Mouse (Mus musculus): ENCODE data around the gene Pip4k2a. TPM values are rescaled to one million over a fixed set of nuclear protein-coding genes. Genes with fewer than 3 reads are reported as not detected.

Pip4k2a gene
- polyA plus RNA-seq, 1 experiment: 21.8 TPM

- no peak for DNase-seq (ENCODE audit: low read depth in 1 of 2, low spot score in 2 of 2)
- H3K27me3 ChIP-seq (ENCODE audit: control insufficient read depth, insufficient read depth, low read length): no peaks in the 10 kb centered on the region
These were observed 82.4 kb downstream of the Pip4k2a start for GRCm38 (mm10) chr2:18915372-18916041.

GRCm38 (mm10) chr2:18914750-18915149, 83.2 kb downstream of the Pip4k2a start:
- TF ChIP-seq CTCF (IDR thresholded peaks at IDR 0.05; ENCODE audit: extremely low read depth, insufficient read depth, insufficient read length, insufficient replicate concordance) (no peak), POLR2A (IDR thresholded peaks at IDR 0.05; ENCODE audit: low read depth, low read length) (no peak)
- 36% methylated on average over 2 of the region's 2 CpGs for WGBS
- H3K4me1 ChIP-seq (ENCODE audit: control insufficient read depth, insufficient read depth, insufficient read length): peaks cover 16% of the 10 kb centered on the region
- H3K27ac ChIP-seq (ENCODE audit: insufficient read depth, low read length): no peak overlapping the region
- no peaks in the 10 kb centered on the region for H3K27me3 ChIP-seq (ENCODE audit: control insufficient read depth, insufficient read depth, low read length)
- H3K36me3 ChIP-seq (ENCODE audit: control insufficient read depth, insufficient read depth, low read length): no peaks in the 10 kb centered on the region
- H3K4me3 ChIP-seq (ENCODE audit: extremely low read depth, insufficient read depth, insufficient read length): no peak overlapping the region
- DNase-seq (ENCODE audit: low read depth in 1 of 2, low spot score in 2 of 2): no peak

More at GRCm38 (mm10) chr2:18915372-18916041, 82.4 kb downstream of the Pip4k2a start:
- no peaks in the 10 kb centered on the region for H3K36me3 ChIP-seq (ENCODE audit: control insufficient read depth, insufficient read depth, low read length)
- peaks cover 20% of the 10 kb centered on the region for H3K4me1 ChIP-seq (ENCODE audit: control insufficient read depth, insufficient read depth, insufficient read length)
- no peak overlapping the region for H3K4me3 ChIP-seq (ENCODE audit: extremely low read depth, insufficient read depth, insufficient read length)
- no peak overlapping the region for H3K27ac ChIP-seq (ENCODE audit: insufficient read depth, low read length)
- TF ChIP-seq POLR2A (IDR thresholded peaks at IDR 0.05; ENCODE audit: low read depth, low read length) (no peak), CTCF (IDR thresholded peaks at IDR 0.05; ENCODE audit: extremely low read depth, insufficient read depth, insufficient read length, insufficient replicate concordance) (no peak)
- 86% methylated on average over 9 of the region's 9 CpGs for whole genome bisulfite sequencing

- H3K4me3 ChIP-seq (ENCODE audit: extremely low read depth, insufficient read depth, insufficient read length): no peak overlapping the region
- no peaks in the 10 kb centered on the region for H3K27me3 ChIP-seq (ENCODE audit: control insufficient read depth, insufficient read depth, low read length)
- no peak for DNase-seq (ENCODE audit: low read depth in 1 of 2, low spot score in 2 of 2)
- H3K27ac ChIP-seq (ENCODE audit: insufficient read depth, low read length): no peak overlapping the region
- H3K36me3 ChIP-seq (ENCODE audit: control insufficient read depth, insufficient read depth, low read length): no peaks in the 10 kb centered on the region
- peaks cover 16% of the 10 kb centered on the region for H3K4me1 ChIP-seq (ENCODE audit: control insufficient read depth, insufficient read depth, insufficient read length)
- 92% methylated on average over 3 of the region's 3 CpGs for whole genome bisulfite sequencing
- TF ChIP-seq POLR2A (IDR thresholded peaks at IDR 0.05; ENCODE audit: low read depth, low read length): no peak
- TF ChIP-seq CTCF (IDR thresholded peaks at IDR 0.05; ENCODE audit: extremely low read depth, insufficient read depth, insufficient read length, insufficient replicate concordance): no peak
These were observed 84.3 kb downstream of the Pip4k2a start for GRCm38 (mm10) chr2:18913642-18914041.

GRCm38 (mm10) chr2:18911251-18911934, 86.5 kb downstream of the Pip4k2a start:
- 74% methylated on average over 6 of the region's 6 CpGs for WGBS
- no peak for TF ChIP-seq CTCF (IDR thresholded peaks at IDR 0.05; ENCODE audit: extremely low read depth, insufficient read depth, insufficient read length, insufficient replicate concordance)
- TF ChIP-seq POLR2A (IDR thresholded peaks at IDR 0.05; ENCODE audit: low read depth, low read length): no peak
- H3K4me1 ChIP-seq (ENCODE audit: control insufficient read depth, insufficient read depth, insufficient read length): peaks cover 10% of the 10 kb centered on the region
- no peaks in the 10 kb centered on the region for H3K27me3 ChIP-seq (ENCODE audit: control insufficient read depth, insufficient read depth, low read length)
- H3K4me3 ChIP-seq (ENCODE audit: extremely low read depth, insufficient read depth, insufficient read length): no peak overlapping the region
- H3K27ac ChIP-seq (ENCODE audit: insufficient read depth, low read length): no peak overlapping the region
- DNase-seq (ENCODE audit: low read depth in 1 of 2, low spot score in 2 of 2): no peak
- H3K36me3 ChIP-seq (ENCODE audit: control insufficient read depth, insufficient read depth, low read length): no peaks in the 10 kb centered on the region

- Histone ChIP-seq H3K4me1 (ENCODE audit: control insufficient read depth, insufficient read depth, insufficient read length) (peaks cover 2% of the 10 kb centered on the region), H3K36me3 (ENCODE audit: control insufficient read depth, insufficient read depth, low read length) (peaks cover 5% of the 10 kb centered on the region; the same call in 1 of the 2 replicates), H3K4me3 (ENCODE audit: extremely low read depth, insufficient read depth, insufficient read length) (no peak overlapping the region), H3K27ac (ENCODE audit: insufficient read depth, low read length) (no peak overlapping the region), H3K27me3 (ENCODE audit: control insufficient read depth, insufficient read depth, low read length) (no peaks in the 10 kb centered on the region)
- WGBS: 89% methylated on average over 6 of the region's 6 CpGs
- TF ChIP-seq CTCF (IDR thresholded peaks at IDR 0.05; ENCODE audit: extremely low read depth, insufficient read depth, insufficient read length, insufficient replicate concordance): no peak
- no peak for TF ChIP-seq POLR2A (IDR thresholded peaks at IDR 0.05; ENCODE audit: low read depth, low read length)
- DNase-seq (ENCODE audit: low read depth in 1 of 2, low spot score in 2 of 2): no peak
These were observed 87.7 kb downstream of the Pip4k2a start for GRCm38 (mm10) chr2:18910209-18910608.

GRCm38 (mm10) chr2:18909713-18910112, 88.2 kb downstream of the Pip4k2a start:
- TF ChIP-seq CTCF (IDR thresholded peaks at IDR 0.05; ENCODE audit: extremely low read depth, insufficient read depth, insufficient read length, insufficient replicate concordance): no peak
- no peak for TF ChIP-seq POLR2A (IDR thresholded peaks at IDR 0.05; ENCODE audit: low read depth, low read length)
- H3K4me3 ChIP-seq (ENCODE audit: extremely low read depth, insufficient read depth, insufficient read length): no peak overlapping the region
- WGBS: 79% methylated on average over 6 of the region's 6 CpGs
- no peak overlapping the region for H3K27ac ChIP-seq (ENCODE audit: insufficient read depth, low read length)
- no peak for DNase-seq (ENCODE audit: low read depth in 1 of 2, low spot score in 2 of 2)
- H3K27me3 ChIP-seq (ENCODE audit: control insufficient read depth, insufficient read depth, low read length): no peaks in the 10 kb centered on the region
- peaks cover 2% of the 10 kb centered on the region for H3K4me1 ChIP-seq (ENCODE audit: control insufficient read depth, insufficient read depth, insufficient read length)
- peaks cover 10% of the 10 kb centered on the region for H3K36me3 ChIP-seq (ENCODE audit: control insufficient read depth, insufficient read depth, low read length)

GRCm38 (mm10) chr2:18907269-18907668, 90.7 kb downstream of the Pip4k2a start:
- no peak overlapping the region for H3K27ac ChIP-seq (ENCODE audit: insufficient read depth, low read length)
- peaks cover 3% of the 10 kb centered on the region; the same call in 1 of the 2 replicates for H3K4me1 ChIP-seq (ENCODE audit: control insufficient read depth, insufficient read depth, insufficient read length)
- H3K4me3 ChIP-seq (ENCODE audit: extremely low read depth, insufficient read depth, insufficient read length): no peak overlapping the region
- no peak for DNase-seq (ENCODE audit: low read depth in 1 of 2, low spot score in 2 of 2)
- H3K36me3 ChIP-seq (ENCODE audit: control insufficient read depth, insufficient read depth, low read length): peaks cover 16% of the 10 kb centered on the region
- 92% methylated on average over 8 of the region's 8 CpGs for WGBS
- H3K27me3 ChIP-seq (ENCODE audit: control insufficient read depth, insufficient read depth, low read length): no peaks in the 10 kb centered on the region
- TF ChIP-seq POLR2A (IDR thresholded peaks at IDR 0.05; ENCODE audit: low read depth, low read length) (no peak), CTCF (IDR thresholded peaks at IDR 0.05; ENCODE audit: extremely low read depth, insufficient read depth, insufficient read length, insufficient replicate concordance) (no peak)
